Mouse (Mus musculus) heart, embryonic 14.5 days (tissue): ENCODE measurements around the gene Gm13289. TPM values are rescaled to one million over a fixed set of nuclear protein-coding genes. Genes with fewer than 3 reads are reported as not detected.
A peak's percentile ranks its signal among the peaks of the same experiment; 100 is the strongest.
"Not testable (repeated sequence)": the region's sequence is repeated elsewhere in the genome, so short reads cannot be mapped to it uniquely, and the experiment has no call there.

Experiments used
- ATAC-seq: fragments of 200-750 bp; cut with Nextera tagmentation; 2 replicates; pipeline ENCODE4 v1.8.0; 2017; ENCODE audit warnings: low read depth, moderate TSS enrichment; ENCODE audit not compliant: insufficient number of reproducible peaks, insufficient read depth, low FRiP score
- H3K27ac ChIP-seq, 2 experiments: fragments of 200-500 bp in 1 of 2; fragments of 300-500 bp in 1 of 2; sonication (generic) in 1 of 2; replicated peaks in 1 of 2; 2 replicates each; pipeline ENCODE4 v1.5.1; 2012 to 2014; ENCODE audit warnings: low read depth in 2 of 2, low read length in 2 of 2, control low read depth in 1 of 2, mild to moderate bottlenecking in 1 of 2, mixed read lengths in 1 of 2; ENCODE audit not compliant: control insufficient read depth in 1 of 2, insufficient read depth in 1 of 2
- H3K27me3 ChIP-seq: fragments of 300-500 bp; sonication (generic); 2 replicates; pipeline ENCODE4 v1.6.1; 2014; ENCODE audit warnings: mild to moderate bottlenecking, low read length, control low read depth; ENCODE audit not compliant: control insufficient read depth, insufficient read depth
- H3K36me3 ChIP-seq: fragments of 300-500 bp; sonication (generic); 2 replicates; pipeline ENCODE4 v1.6.1; 2014; ENCODE audit warnings: mild to moderate bottlenecking, control low read depth, low read length, mixed read lengths; ENCODE audit not compliant: control insufficient read depth, insufficient read depth
- H3K4me1 ChIP-seq, 2 experiments: fragments of 200-500 bp in 1 of 2; fragments of 300-500 bp in 1 of 2; sonication (generic) in 1 of 2; 2 replicates each; pipeline ENCODE4 v1.6.1; 2012 to 2014; ENCODE audit warnings: low read length in 2 of 2, control low read depth in 1 of 2, mixed read lengths in 1 of 2; ENCODE audit not compliant: control insufficient read depth in 2 of 2, insufficient read depth in 2 of 2
- H3K4me2 ChIP-seq: fragments of 300-500 bp; sonication (generic); 2 replicates; pipeline ENCODE4 v1.6.1; 2014; ENCODE audit warnings: mild to moderate bottlenecking, low read length
- H3K4me3 ChIP-seq, 2 experiments: fragments of 200-500 bp in 1 of 2; fragments of 300-500 bp in 1 of 2; sonication (generic) in 1 of 2; 2 replicates each; pipeline ENCODE4 v1.5.1; 2012 to 2014; ENCODE audit warnings: low read length in 2 of 2, mild to moderate bottlenecking in 2 of 2, control low read depth in 1 of 2, low read depth in 1 of 2, moderate library complexity in 1 of 2; ENCODE audit not compliant: control insufficient read depth in 1 of 2, insufficient read depth in 1 of 2
- H3K9ac ChIP-seq: fragments of 300-500 bp; sonication (generic); 2 replicates; pipeline ENCODE4 v1.6.1; 2014; ENCODE audit warnings: mild to moderate bottlenecking, low read length
- H3K9me3 ChIP-seq: fragments of 300-500 bp; sonication (generic); 2 replicates; pipeline ENCODE4 v1.6.1; 2016; ENCODE audit warnings: low read length, control low read depth; ENCODE audit not compliant: control insufficient read depth
- WGBS: fragments of 180-500 bp; shearing (Covaris S2); extraction: QIAGEN DNeasy Blood & Tissue Kit; methylation state at CpG from one replicate; pipeline ENCODE4 v1.1.7; 2014; 5-methylcytosine and 5-hydroxymethylcytosine counted together
- polyA plus RNA-seq: library from polyadenylated mRNA; unstranded; fragments of >200 nt; fragmentation: Nextera tagmentation; extraction: Ambion mirVana; gene quantifications from 2 replicates; pipeline ENCODE4 v1.2.1, GENCODE M21; 2014

Gm13289 gene
- polyA plus RNA-seq, 1 experiment from 2014 or later = not detected

- not testable (repeated sequence) for H3K27ac ChIP-seq, H3K9me3 ChIP-seq, H3K9ac ChIP-seq, H3K36me3 ChIP-seq, H3K4me3 ChIP-seq, H3K4me1 ChIP-seq, H3K27me3 ChIP-seq, H3K4me2 ChIP-seq, ATAC-seq
- 0% methylated on average over 4 of the region's 28 CpGs for WGBS
Observed at GRCm38 (mm10) chr4:88788402-88788801, 11.7 kb downstream of the Gm13289 start, which contains the start of gene Gm13277. Gm13277 (plus strand) TSS chr4:88788632.

- H3K4me3 ChIP-seq, ATAC-seq, H3K27me3 ChIP-seq, H3K4me2 ChIP-seq, H3K36me3 ChIP-seq, H3K9ac ChIP-seq, H3K4me1 ChIP-seq, H3K9me3 ChIP-seq, H3K27ac ChIP-seq: not testable (repeated sequence)
- WGBS = no CpG with 5 or more reads among the region's 28 CpGs
Observed at GRCm38 (mm10) chr4:88791250-88791649, 14.5 kb downstream of the Gm13289 start, which contains the start of gene Gm13278. Gm13278 (plus strand) TSS chr4:88791550.

- H3K4me2 ChIP-seq, H3K27me3 ChIP-seq, H3K9ac ChIP-seq, H3K4me3 ChIP-seq, H3K9me3 ChIP-seq, ATAC-seq, H3K36me3 ChIP-seq, H3K4me1 ChIP-seq, H3K27ac ChIP-seq: not testable (repeated sequence)
- 0% methylated on average over 5 of the region's 52 CpGs for WGBS
Observed at GRCm38 (mm10) chr4:88793936-88794675, 17.4 kb downstream of the Gm13289 start, which contains the start of gene Gm13275. Gm13275 (plus strand) TSS chr4:88794487.

- not testable (repeated sequence) for H3K9ac ChIP-seq, H3K9me3 ChIP-seq, H3K36me3 ChIP-seq, H3K4me2 ChIP-seq, H3K4me1 ChIP-seq, H3K4me3 ChIP-seq, ATAC-seq, H3K27ac ChIP-seq, H3K27me3 ChIP-seq
- no CpG with 5 or more reads among the region's 28 CpGs for WGBS
Observed at GRCm38 (mm10) chr4:88797097-88797496, 20.4 kb downstream of the Gm13289 start, which contains the start of gene Gm13279. Gm13279 (plus strand) TSS chr4:88797397.

- not testable (repeated sequence) for H3K9me3 ChIP-seq, H3K9ac ChIP-seq, H3K4me1 ChIP-seq, H3K36me3 ChIP-seq, ATAC-seq, H3K4me2 ChIP-seq, H3K4me3 ChIP-seq, H3K27ac ChIP-seq, H3K27me3 ChIP-seq
- 14% methylated on average over 1 of the region's 7 CpGs for WGBS
Observed at GRCm38 (mm10) chr4:88799365-88799764, 22.6 kb downstream of the Gm13289 start, which contains the start of gene Gm13285. Gm13285 (plus strand) TSS chr4:88799665.

- ATAC-seq, H3K36me3 ChIP-seq, H3K9ac ChIP-seq, H3K4me3 ChIP-seq, H3K9me3 ChIP-seq, H3K27ac ChIP-seq, H3K27me3 ChIP-seq, H3K4me1 ChIP-seq: not testable (repeated sequence)
- no CpG with 5 or more reads among the region's 29 CpGs for WGBS
- 0 out of 2 replicates have a peak within 1 kb of the TSS, but pooled peaks have one; percentile 27 for H3K4me2 ChIP-seq
Observed at GRCm38 (mm10) chr4:88802954-88803353, 26.2 kb downstream of the Gm13289 start, which contains the start of gene Gm13287. Gm13287 (plus strand) TSS chr4:88803254.

- not testable (repeated sequence) for H3K9me3 ChIP-seq, H3K9ac ChIP-seq, ATAC-seq, H3K27ac ChIP-seq, H3K4me1 ChIP-seq, H3K4me2 ChIP-seq, H3K36me3 ChIP-seq
- peaks cover 15% of the 10 kb centered on the region for H3K27me3 ChIP-seq
- no CpG with 5 or more reads among the region's 8 CpGs for WGBS
- H3K4me3 ChIP-seq = peak within 1 kb of the TSS in 1 of 2 experiments; percentile 21; a peak in 2 of 4 replicates
Observed at GRCm38 (mm10) chr4:88805231-88805630, 28.5 kb downstream of the Gm13289 start, which contains the start of gene Gm13288. Gm13288 (plus strand) TSS chr4:88805531.
